Mouse (Mus musculus) forebrain, embryonic 11.5 days (tissue): Measurements from ENCODE around the gene Lmbrd1. TPM values are rescaled to one million over a fixed set of nuclear protein-coding genes. Genes with fewer than 3 reads are reported as not detected.
"Not testable (repeated sequence)": the region's sequence is repeated elsewhere in the genome, so short reads cannot be mapped to it uniquely, and the experiment has no call there.

Experiments
- ATAC-seq: fragments of 200-750 bp; cut with Nextera tagmentation; replicated peaks from 2 replicates; pipeline ENCODE4 v1.8.0; 2017; ENCODE audit warnings: moderate TSS enrichment; ENCODE audit not compliant: low FRiP score
- DNase-seq: peaks from one replicate; pipeline ENCODE4 v3.0.0-alpha.2; 2017; ENCODE audit warnings: low spot score
- H3K27ac ChIP-seq: fragments of 300-500 bp; sonication (generic); 2 replicates; pipeline ENCODE4 v1.5.1; 2014; ENCODE audit warnings: low read depth, low read length
- H3K27me3 ChIP-seq: fragments of 300-500 bp; sonication (generic); 2 replicates; pipeline ENCODE4 v1.6.1; 2014; ENCODE audit warnings: mild to moderate bottlenecking, low read length, mixed read lengths; ENCODE audit not compliant: control insufficient read depth, insufficient read depth
- H3K36me3 ChIP-seq: fragments of 300-500 bp; sonication (generic); 2 replicates; pipeline ENCODE4 v1.6.1; 2014; ENCODE audit warnings: mild to moderate bottlenecking, low read length, moderate library complexity, mixed read lengths; ENCODE audit not compliant: control insufficient read depth, insufficient read depth
- H3K4me1 ChIP-seq: fragments of 300-500 bp; sonication (generic); replicated peaks from 2 replicates; pipeline ENCODE4 v1.6.1; 2014; ENCODE audit warnings: low read length, mixed read lengths; ENCODE audit not compliant: control insufficient read depth, insufficient read depth
- H3K4me2 ChIP-seq: fragments of 300-500 bp; sonication (generic); 2 replicates; pipeline ENCODE4 v1.6.1; 2014; ENCODE audit warnings: low read depth, mild to moderate bottlenecking, low read length, moderate library complexity, mixed read lengths; ENCODE audit not compliant: severe bottlenecking
- H3K4me3 ChIP-seq: fragments of 300-500 bp; sonication (generic); 2 replicates; pipeline ENCODE4 v1.5.1; 2014; ENCODE audit warnings: low read depth, low read length
- H3K9ac ChIP-seq: fragments of 300-500 bp; sonication (generic); 2 replicates; pipeline ENCODE4 v1.6.1; 2014; ENCODE audit warnings: low read length
- H3K9me3 ChIP-seq: fragments of 300-500 bp; sonication (generic); 2 replicates; pipeline ENCODE4 v1.6.1; 2016; ENCODE audit warnings: low read length, mixed read lengths; ENCODE audit not compliant: control insufficient read depth
- WGBS: fragments of 180-500 bp; shearing (Covaris S2); extraction: QIAGEN DNeasy Blood & Tissue Kit; methylation state at CpG from one replicate; pipeline ENCODE4 v1.1.7; 2014; 5-methylcytosine and 5-hydroxymethylcytosine counted together
- polyA plus RNA-seq: library from polyadenylated mRNA; unstranded; fragments of >200 nt; fragmentation: Nextera tagmentation; extraction: Ambion mirVana; gene quantifications from 2 replicates; pipeline ENCODE4 v1.2.1, GENCODE M21; 2014

Gene Lmbrd1
- polyA plus RNA-seq, 1 experiment from 2014 or later, result 29.4 TPM

GRCm38 (mm10) chr1:24793168-24793567 lies 114.7 kb downstream of the Lmbrd1 start:
- Histone ChIP-seq H3K4me3 (no peak overlapping the region), H3K36me3 (no peaks in the 10 kb centered on the region)

GRCm38 (mm10) chr1:24807971-24808370 lies 129.5 kb downstream of the Lmbrd1 start:
- not testable (repeated sequence) for H3K27ac ChIP-seq

More at GRCm38 (mm10) chr1:24793168-24793567, 114.7 kb downstream of the Lmbrd1 start:
- H3K27me3 ChIP-seq, result no peaks in the 10 kb centered on the region
- ATAC-seq, result no peak
- H3K4me1 ChIP-seq, result no peaks in the 10 kb centered on the region
- H3K9me3 ChIP-seq, result no peaks in the 10 kb centered on the region
- no peak for DNase-seq
- 86% methylated on average over 6 of the region's 6 CpGs for WGBS
- no peak overlapping the region for H3K9ac ChIP-seq
- H3K4me2 ChIP-seq, result no peak overlapping the region
- H3K27ac ChIP-seq, result no peak overlapping the region

More at GRCm38 (mm10) chr1:24807971-24808370, 129.5 kb downstream of the Lmbrd1 start:
- not testable (repeated sequence) for DNase-seq, H3K9ac ChIP-seq, ATAC-seq, H3K9me3 ChIP-seq, H3K4me1 ChIP-seq, H3K27me3 ChIP-seq, H3K4me3 ChIP-seq, H3K4me2 ChIP-seq, H3K36me3 ChIP-seq
- 97% methylated on average over 21 of the region's 21 CpGs for WGBS

Other genes with a start within 250 kb of the Lmbrd1 start
- gene Col19a1, start 91.2 kb upstream of the Lmbrd1 start, polyA plus RNA-seq, result 0.21 and 0.29 TPM in 2 replicates